Mouse (Mus musculus): Measurements from ENCODE around the gene Tkt. TPM values are rescaled to one million over a fixed set of nuclear protein-coding genes. Genes with fewer than 3 reads are reported as not detected.

The Tkt gene
- polyA plus RNA-seq, 1 experiment from 2014 or later, result 206 TPM

DNA sequence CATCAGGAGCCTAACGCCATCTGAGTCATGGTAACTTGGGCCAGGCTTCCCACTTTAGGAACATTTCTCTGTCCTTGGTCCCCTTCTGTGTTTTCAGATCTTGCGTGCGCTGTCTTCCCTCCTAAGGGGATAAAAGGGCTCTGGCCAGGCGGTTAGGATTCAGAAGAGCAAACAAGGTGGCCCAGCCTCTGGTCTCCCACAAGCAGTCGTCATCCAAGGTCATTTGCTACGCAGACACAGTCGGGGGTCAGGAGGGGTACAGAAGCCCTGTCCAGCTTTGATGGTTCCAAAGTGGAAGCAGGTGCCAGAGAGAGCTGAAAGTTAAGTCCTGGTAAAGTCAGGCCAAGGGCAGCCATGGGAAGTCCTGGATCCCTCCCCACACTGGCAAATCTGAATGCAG is 42.8 kb downstream of the Tkt start:
- Histone ChIP-seq H3K4me2 (no peak overlapping the region), H3K36me3 (peaks cover 4% of the 10 kb centered on the region), H3K27me3 (no peaks in the 10 kb centered on the region), H3K9me3 (no peaks in the 10 kb centered on the region), H3K4me3 (no peak overlapping the region), H3K4me1 (peaks cover 49% of the 10 kb centered on the region), H3K27ac (no peak overlapping the region), H3K9ac (no peak overlapping the region)
- no peak for ATAC-seq (ENCODE audit: insufficient number of reproducible peaks, low FRiP score, low TSS enrichment, low read depth)
- WGBS, result 65% methylated on average over 7 of the region's 7 CpGs

DNA sequence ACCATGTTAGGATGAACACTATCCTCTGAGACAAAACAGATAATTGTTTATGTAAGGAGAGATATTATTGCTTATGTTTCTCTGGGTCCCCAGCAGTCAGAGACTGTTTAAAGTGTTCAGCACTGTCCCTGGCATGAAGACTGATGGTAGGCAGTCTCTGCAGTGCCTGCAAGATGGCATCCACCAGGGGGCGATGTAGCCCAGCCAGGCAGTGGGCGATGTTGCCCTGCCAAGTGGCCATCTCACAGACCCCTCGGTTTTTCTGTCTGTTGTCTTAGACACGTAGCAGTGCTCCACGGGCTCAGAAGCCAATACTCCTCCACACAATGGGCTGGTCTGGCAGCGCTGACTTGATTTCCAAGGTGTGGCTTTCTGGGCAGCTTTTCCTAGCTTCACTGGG is 43.3 kb downstream of the Tkt start:
- H3K9me3 ChIP-seq, result no peaks in the 10 kb centered on the region
- H3K36me3 ChIP-seq, result peaks cover 7% of the 10 kb centered on the region
- no peak for ATAC-seq (ENCODE audit: insufficient number of reproducible peaks, low FRiP score, low TSS enrichment, low read depth)
- no peak overlapping the region for H3K4me2 ChIP-seq
- no peak overlapping the region for H3K9ac ChIP-seq
- no peak overlapping the region for H3K27ac ChIP-seq
- H3K27me3 ChIP-seq, result no peaks in the 10 kb centered on the region
- WGBS, result 10% methylated on average over 6 of the region's 6 CpGs
- no peak overlapping the region for H3K4me3 ChIP-seq
- peaks cover 48% of the 10 kb centered on the region for H3K4me1 ChIP-seq

DNA sequence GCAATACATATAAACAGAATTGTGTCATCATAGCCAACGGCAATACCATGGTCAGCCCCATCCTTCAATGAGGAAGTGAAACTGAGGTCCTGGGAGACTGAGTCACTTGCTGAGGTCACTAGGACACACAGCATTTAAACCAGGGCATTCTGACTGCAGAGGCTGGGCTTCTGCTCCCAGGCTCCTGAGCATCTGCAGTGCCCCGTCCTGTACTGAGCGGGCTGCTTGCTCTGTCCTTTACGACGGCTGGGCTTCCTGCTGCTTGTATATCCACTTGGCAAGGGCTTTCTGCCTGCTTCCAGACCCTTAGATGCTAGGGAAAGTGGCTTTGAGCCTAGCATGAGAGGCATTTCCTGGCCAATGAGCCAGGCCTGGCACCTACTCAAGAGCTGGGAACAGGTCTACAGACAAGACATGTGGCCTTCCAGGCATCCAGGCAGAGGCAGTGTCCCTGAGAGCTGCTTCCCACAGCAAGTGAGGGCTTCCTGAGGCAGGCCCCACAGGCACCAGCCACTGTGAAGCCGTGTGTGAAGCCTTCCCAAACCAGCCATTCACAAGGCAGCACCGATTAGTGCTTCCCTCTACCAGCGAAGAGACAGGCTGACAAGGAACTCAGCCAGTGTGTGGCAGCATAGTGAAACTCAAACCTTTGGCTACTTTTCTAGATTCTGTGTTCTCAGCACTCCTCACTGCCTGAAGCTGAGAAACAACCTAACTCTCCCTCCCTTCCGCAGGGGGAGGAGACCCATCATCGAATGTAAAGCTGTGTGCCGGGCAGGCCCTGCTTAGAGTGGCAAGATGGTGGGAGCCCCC is 45.3 kb downstream of the Tkt start:
- ATAC-seq (ENCODE audit: insufficient number of reproducible peaks, low FRiP score, low TSS enrichment, low read depth), result peak; percentile 67
- H3K27me3 ChIP-seq, result no peaks in the 10 kb centered on the region
- 22% methylated on average over 11 of the region's 11 CpGs for WGBS
- peak overlapping the region; percentile 94 for H3K27ac ChIP-seq
- peaks cover 39% of the 10 kb centered on the region for H3K4me1 ChIP-seq
- no peaks in the 10 kb centered on the region for H3K9me3 ChIP-seq
- no peak overlapping the region for H3K9ac ChIP-seq
- peaks cover 17% of the 10 kb centered on the region for H3K36me3 ChIP-seq
- no peak overlapping the region for H3K4me3 ChIP-seq
- H3K4me2 ChIP-seq, result peak overlapping the region; percentile 14; the same call in 1 of the 2 replicates

DNA sequence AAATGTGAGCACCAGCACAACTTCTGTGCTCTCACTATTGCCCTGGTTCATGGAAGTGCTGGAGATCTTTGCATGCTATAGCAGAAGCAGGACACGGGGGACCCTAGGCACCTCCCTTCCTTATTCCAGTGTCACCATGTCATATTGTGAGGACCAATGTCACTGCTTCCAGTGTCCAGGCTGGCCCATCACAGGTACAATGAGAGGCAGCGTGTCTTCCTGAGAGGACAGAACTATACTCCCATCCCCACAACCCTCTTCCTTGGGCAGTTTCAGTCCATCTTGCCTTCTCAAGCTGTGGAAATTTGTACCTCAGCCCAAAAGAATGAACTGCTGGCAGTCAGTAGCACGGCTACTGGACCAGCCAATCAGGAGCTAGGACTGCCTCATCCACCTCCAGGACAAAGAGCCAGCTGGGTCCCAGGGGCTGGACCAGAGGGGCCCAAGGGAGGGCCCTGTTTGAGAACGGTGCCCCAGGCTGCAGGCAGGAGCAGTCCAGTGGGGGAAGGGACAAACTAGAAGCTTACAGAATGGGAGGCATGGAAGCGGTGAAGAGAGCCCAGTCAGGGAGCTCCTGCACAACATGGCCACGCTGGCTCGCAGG is 46.0 kb downstream of the Tkt start:
- H3K4me1 ChIP-seq, result peaks cover 39% of the 10 kb centered on the region
- H3K27me3 ChIP-seq, result no peaks in the 10 kb centered on the region
- no peaks in the 10 kb centered on the region for H3K9me3 ChIP-seq
- peaks cover 23% of the 10 kb centered on the region for H3K36me3 ChIP-seq
- peak; percentile 46 for ATAC-seq (ENCODE audit: insufficient number of reproducible peaks, low FRiP score, low TSS enrichment, low read depth)
- no peak overlapping the region for H3K4me3 ChIP-seq
- 52% methylated on average over 7 of the region's 7 CpGs for WGBS
- no peak overlapping the region; the same call in 1 of the 2 replicates for H3K4me2 ChIP-seq
- H3K9ac ChIP-seq, result no peak overlapping the region
- peak overlapping the region; percentile 94 for H3K27ac ChIP-seq

DNA sequence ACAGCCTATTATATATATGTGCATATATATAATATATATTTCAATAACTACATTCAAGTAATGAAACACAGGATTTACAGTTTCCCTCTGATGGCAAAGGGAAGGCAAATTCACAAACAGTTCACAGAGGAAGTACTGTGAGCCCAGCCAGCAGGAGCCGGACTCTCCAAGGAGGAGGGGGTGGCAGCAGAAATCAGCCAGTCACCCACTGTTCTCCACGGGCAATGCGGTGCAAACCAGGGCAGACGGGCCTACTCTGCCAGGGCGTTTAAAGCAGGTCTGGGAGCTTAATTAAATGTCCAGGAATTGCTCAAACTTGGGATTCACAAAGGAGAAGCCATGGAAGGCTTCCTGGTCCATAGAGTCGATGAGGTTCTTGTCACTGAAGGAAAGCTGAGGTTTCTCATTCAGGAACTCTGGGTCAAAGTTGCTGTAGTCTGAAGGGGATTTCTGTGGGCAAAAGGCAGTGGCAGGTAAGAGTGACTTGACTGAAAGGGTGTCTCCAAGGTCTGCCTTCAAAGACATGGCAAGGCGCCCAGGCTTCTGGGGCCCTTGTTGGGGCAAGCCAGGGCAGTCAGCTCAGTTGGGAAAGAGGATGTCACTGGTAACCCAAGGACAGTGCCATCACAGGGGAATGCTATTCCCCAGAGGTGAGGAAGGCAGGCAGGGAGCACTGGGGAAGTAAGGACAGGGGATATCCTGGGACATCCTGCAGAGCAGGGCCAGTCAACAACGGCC is 47.6 kb downstream of the Tkt start:
- Histone ChIP-seq H3K4me1 (peaks cover 39% of the 10 kb centered on the region), H3K9ac (no peak overlapping the region), H3K4me2 (no peak overlapping the region), H3K4me3 (no peak overlapping the region), H3K27me3 (no peaks in the 10 kb centered on the region), H3K27ac (no peak overlapping the region), H3K9me3 (no peaks in the 10 kb centered on the region), H3K36me3 (peaks cover 37% of the 10 kb centered on the region)
- ATAC-seq (ENCODE audit: insufficient number of reproducible peaks, low FRiP score, low TSS enrichment, low read depth), result no peak
- WGBS, result 80% methylated on average over 8 of the region's 8 CpGs

DNA sequence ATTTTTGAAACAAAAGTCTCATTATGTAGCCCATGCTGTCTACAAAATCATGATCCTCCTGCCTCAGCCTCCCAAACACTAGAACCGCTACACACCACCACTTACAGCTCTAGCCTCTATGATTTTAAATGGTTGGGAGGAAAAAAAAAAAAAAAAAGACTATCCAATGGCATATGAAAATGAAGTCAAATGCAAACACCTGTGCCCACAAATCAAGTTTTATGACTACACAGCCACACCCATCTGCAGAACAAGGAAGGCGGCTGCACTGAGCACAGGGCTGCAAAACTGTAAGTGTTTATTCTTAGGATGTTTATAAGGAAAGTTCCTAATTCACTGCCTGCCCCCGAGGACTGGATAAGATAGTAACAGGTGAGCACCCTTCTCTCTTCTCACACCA is 48.2 kb downstream of the Tkt start:
- peaks cover 43% of the 10 kb centered on the region for H3K36me3 ChIP-seq
- no peak overlapping the region for H3K4me3 ChIP-seq
- H3K27ac ChIP-seq, result no peak overlapping the region
- WGBS, result 70% methylated on average over 3 of the region's 3 CpGs
- no peaks in the 10 kb centered on the region for H3K9me3 ChIP-seq
- no peak overlapping the region for H3K4me2 ChIP-seq
- ATAC-seq (ENCODE audit: insufficient number of reproducible peaks, low FRiP score, low TSS enrichment, low read depth), result no peak
- no peaks in the 10 kb centered on the region for H3K27me3 ChIP-seq
- H3K4me1 ChIP-seq, result peaks cover 39% of the 10 kb centered on the region
- H3K9ac ChIP-seq, result no peak overlapping the region

DNA sequence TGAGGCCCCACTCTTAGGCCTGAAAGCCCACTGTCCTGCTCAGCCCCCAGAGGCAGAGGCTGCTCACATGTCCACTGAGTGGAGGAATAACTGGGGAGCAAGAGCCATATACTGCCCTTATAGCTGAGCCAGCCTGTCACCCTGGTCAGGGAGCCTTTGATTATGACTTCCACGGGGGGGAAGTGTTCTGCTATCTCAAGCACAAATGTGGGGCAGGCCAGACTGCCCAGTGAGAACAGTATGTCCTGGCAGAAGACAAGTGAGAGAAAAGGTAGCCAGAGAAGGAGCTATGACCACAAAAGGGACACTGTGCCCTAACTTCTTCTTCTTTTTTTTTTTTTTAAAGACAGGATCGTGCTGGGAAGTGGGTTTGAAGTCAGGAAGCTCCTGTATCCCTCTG is 49.0 kb downstream of the Tkt start:
- H3K4me1 ChIP-seq, result peaks cover 33% of the 10 kb centered on the region
- no peaks in the 10 kb centered on the region for H3K27me3 ChIP-seq
- H3K4me3 ChIP-seq, result no peak overlapping the region
- H3K9me3 ChIP-seq, result no peaks in the 10 kb centered on the region
- WGBS, result 67% methylated on average over 2 of the region's 2 CpGs
- H3K4me2 ChIP-seq, result no peak overlapping the region
- no peak overlapping the region for H3K9ac ChIP-seq
- H3K36me3 ChIP-seq, result peaks cover 51% of the 10 kb centered on the region
- H3K27ac ChIP-seq, result 0 out of 2 replicates have a peak overlapping the region, but pooled peaks have one; percentile 2
- ATAC-seq (ENCODE audit: insufficient number of reproducible peaks, low FRiP score, low TSS enrichment, low read depth), result no peak

DNA sequence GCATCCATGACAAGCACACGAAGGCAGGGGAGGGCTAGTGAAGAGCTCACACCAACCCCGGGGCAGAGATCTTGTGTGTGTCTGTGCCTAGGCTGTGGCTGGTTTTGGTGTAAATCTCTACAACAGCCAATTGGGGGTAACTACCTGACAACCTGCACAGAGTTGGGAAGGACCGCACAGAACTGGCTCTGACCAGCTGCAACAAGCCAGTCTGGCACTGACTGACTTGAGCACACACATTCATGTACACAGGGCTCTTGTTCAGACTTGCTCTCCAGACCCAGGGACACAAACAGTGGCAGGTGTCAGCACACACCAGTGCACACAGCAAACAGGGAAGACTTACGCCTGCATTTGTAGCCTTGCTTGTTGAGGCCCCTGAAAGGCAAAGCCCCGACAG is 58.7 kb downstream of the Tkt start:
- H3K4me3 ChIP-seq, result no peak overlapping the region
- peaks cover 58% of the 10 kb centered on the region for H3K36me3 ChIP-seq
- no peaks in the 10 kb centered on the region for H3K9me3 ChIP-seq
- no peak for ATAC-seq (ENCODE audit: insufficient number of reproducible peaks, low FRiP score, low TSS enrichment, low read depth)
- no peak overlapping the region for H3K4me2 ChIP-seq
- H3K27ac ChIP-seq, result no peak overlapping the region
- 85% methylated on average over 5 of the region's 5 CpGs for WGBS
- H3K9ac ChIP-seq, result no peak overlapping the region
- peaks cover 9% of the 10 kb centered on the region; the same call in 1 of the 2 replicates for H3K4me1 ChIP-seq
- no peaks in the 10 kb centered on the region for H3K27me3 ChIP-seq

DNA sequence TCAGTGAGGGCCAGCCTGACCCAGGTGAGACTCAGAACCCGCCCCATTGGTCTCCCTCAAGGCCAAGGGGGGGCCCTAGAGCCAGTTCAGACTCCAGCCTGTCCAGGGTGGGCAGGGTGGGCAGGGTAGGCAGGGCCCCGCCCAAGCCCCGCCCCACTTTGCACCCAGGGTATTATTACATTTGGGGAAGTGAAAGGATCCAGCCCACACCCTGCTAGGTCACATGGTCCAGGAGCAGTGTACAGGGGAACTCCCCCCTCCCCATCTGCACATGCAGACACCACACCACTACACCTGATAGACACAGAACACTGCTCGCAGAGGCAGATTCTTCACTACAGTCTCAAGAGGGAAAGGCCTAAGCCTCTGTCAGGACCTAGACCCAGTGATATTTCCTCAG is 59.5 kb downstream of the Tkt start:
- Histone ChIP-seq H3K4me1 (peaks cover 17% of the 10 kb centered on the region), H3K4me3 (no peak overlapping the region), H3K9ac (no peak overlapping the region), H3K4me2 (no peak overlapping the region), H3K27ac (no peak overlapping the region), H3K27me3 (no peaks in the 10 kb centered on the region), H3K36me3 (peaks cover 49% of the 10 kb centered on the region), H3K9me3 (no peaks in the 10 kb centered on the region)
- ATAC-seq (ENCODE audit: insufficient number of reproducible peaks, low FRiP score, low TSS enrichment, low read depth), result no peak
- 77% methylated on average over 4 of the region's 4 CpGs for WGBS

DNA sequence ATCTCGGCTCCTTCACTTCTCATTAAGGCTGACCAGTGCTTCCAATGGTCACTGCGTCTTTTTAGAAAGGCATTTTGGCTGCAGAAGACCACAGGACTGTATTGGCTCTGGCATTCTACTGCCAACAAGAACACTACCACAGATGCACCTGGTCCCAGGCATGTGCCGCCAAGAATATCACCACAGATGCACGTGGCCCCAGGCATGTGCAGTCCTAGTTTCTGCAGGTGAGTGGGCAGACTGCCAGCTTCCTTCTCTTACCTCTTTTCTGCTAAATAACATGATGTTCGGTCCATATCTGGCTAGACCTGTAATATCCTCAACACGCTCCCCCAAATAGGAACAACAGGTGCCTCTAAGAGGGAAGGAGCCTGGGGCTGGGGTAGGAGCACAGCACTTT is 60.0 kb downstream of the Tkt start:
- Histone ChIP-seq H3K27ac (no peak overlapping the region), H3K4me1 (peaks cover 20% of the 10 kb centered on the region), H3K36me3 (peaks cover 47% of the 10 kb centered on the region), H3K9ac (no peak overlapping the region), H3K4me3 (no peak overlapping the region), H3K27me3 (no peaks in the 10 kb centered on the region), H3K9me3 (no peaks in the 10 kb centered on the region), H3K4me2 (no peak overlapping the region)
- WGBS, result 64% methylated on average over 6 of the region's 6 CpGs
- no peak; the same call in 1 of the 2 replicates for ATAC-seq (ENCODE audit: insufficient number of reproducible peaks, low FRiP score, low TSS enrichment, low read depth)

DNA sequence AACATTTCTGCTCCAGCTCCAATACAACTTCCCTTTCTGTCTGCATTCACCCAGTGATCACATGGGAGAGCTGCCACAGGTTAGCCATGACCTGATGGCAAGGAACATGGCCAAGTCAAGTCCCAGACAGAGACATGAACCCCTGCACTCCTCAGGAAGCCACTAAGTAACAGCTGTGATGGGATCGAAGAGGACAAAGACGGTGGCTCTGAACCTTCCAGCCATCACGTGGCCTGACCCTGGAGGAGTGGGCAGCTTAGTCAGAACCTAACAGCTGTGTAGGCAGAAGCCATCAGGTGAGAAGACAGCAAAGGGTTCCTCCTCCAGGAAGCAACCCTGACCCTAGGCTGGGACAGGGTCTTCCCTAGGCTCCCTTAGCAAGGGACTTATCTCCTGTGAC is 61.3 kb downstream of the Tkt start:
- peaks cover 24% of the 10 kb centered on the region for H3K4me1 ChIP-seq
- ATAC-seq (ENCODE audit: insufficient number of reproducible peaks, low FRiP score, low TSS enrichment, low read depth), result no peak
- H3K4me3 ChIP-seq, result no peak overlapping the region
- H3K36me3 ChIP-seq, result peaks cover 40% of the 10 kb centered on the region
- no peak overlapping the region for H3K4me2 ChIP-seq
- 80% methylated on average over 3 of the region's 3 CpGs for WGBS
- H3K27me3 ChIP-seq, result no peaks in the 10 kb centered on the region
- no peak overlapping the region for H3K27ac ChIP-seq
- H3K9me3 ChIP-seq, result no peaks in the 10 kb centered on the region
- no peak overlapping the region for H3K9ac ChIP-seq

DNA sequence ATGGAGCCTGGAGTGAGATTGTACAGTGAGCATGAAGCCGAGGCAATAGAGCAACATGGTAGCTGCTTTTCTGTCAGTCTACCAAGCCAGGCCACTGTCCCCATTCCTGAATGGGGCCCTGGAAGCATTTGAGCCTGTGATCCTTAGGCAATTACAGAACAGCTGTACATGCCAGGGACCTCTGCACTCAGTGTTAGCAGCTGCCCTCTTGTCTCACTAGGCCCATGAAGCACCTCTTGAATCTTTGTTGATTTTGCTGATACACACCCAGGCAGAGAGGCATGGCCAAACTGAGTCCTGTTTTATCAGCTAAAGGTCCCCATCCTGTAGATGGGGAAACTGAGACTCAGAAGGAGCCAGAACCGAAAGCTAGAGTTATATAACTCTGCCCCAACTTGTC is 62.1 kb downstream of the Tkt start:
- ATAC-seq (ENCODE audit: insufficient number of reproducible peaks, low FRiP score, low TSS enrichment, low read depth), result no peak
- H3K9me3 ChIP-seq, result no peaks in the 10 kb centered on the region

More for the DNA sequence above, 62.1 kb downstream of the Tkt start:
- WGBS, result 71% methylated on average over 2 of the region's 2 CpGs
- H3K27me3 ChIP-seq, result no peaks in the 10 kb centered on the region
- peaks cover 37% of the 10 kb centered on the region for H3K36me3 ChIP-seq
- no peak overlapping the region for H3K27ac ChIP-seq
- no peak overlapping the region for H3K4me3 ChIP-seq
- H3K4me2 ChIP-seq, result no peak overlapping the region
- no peak overlapping the region for H3K9ac ChIP-seq
- H3K4me1 ChIP-seq, result peaks cover 24% of the 10 kb centered on the region
